Mouse (Mus musculus): ENCODE results near the gene Irf6. TPM values are rescaled to one million over a fixed set of nuclear protein-coding genes. Genes with fewer than 3 reads are reported as not detected.

Irf6 gene
- polyA plus RNA-seq, 1 experiment = 30.6 TPM

GRCm38 (mm10) chr1:193188257-193188656 is 35.3 kb downstream of the Irf6 start:
- Histone ChIP-seq H3K4me1 (ENCODE audit: control insufficient read depth, insufficient read depth, low read length) (no peaks in the 10 kb centered on the region), H3K27ac (ENCODE audit: insufficient read depth, low read depth, low read length) (no peak overlapping the region), H3K36me3 (ENCODE audit: control insufficient read depth, insufficient read depth, low read length) (no peaks in the 10 kb centered on the region), H3K27me3 (replicated peaks; ENCODE audit: control insufficient read depth, insufficient read depth, low read length) (no peaks in the 10 kb centered on the region), H3K4me3 (ENCODE audit: insufficient read depth, low read depth, low read length) (no peak overlapping the region)
- TF ChIP-seq POLR2A (IDR thresholded peaks at IDR 0.05; ENCODE audit: low read depth, low read length) = no peak
- no peak for TF ChIP-seq CTCF (conservative IDR thresholded peaks at IDR 0.05; ENCODE audit: insufficient read depth, insufficient read length, low read depth, low read length)
- 89% methylated on average over 6 of the region's 6 CpGs for WGBS
- no peak for DNase-seq

- no peaks in the 10 kb centered on the region for H3K36me3 ChIP-seq (ENCODE audit: control insufficient read depth, insufficient read depth, low read length)
- 45% methylated on average over 9 of the region's 9 CpGs for WGBS
- TF ChIP-seq POLR2A (IDR thresholded peaks at IDR 0.05; ENCODE audit: low read depth, low read length) = no peak
- TF ChIP-seq CTCF (conservative IDR thresholded peaks at IDR 0.05; ENCODE audit: insufficient read depth, insufficient read length, low read depth, low read length) = no peak
Measured at GRCm38 (mm10) chr1:193189151-193189621, 36.3 kb downstream of the Irf6 start.

GRCm38 (mm10) chr1:193189771-193190170 is 36.9 kb downstream of the Irf6 start:
- WGBS = 60% methylated on average over 3 of the region's 3 CpGs
- no peak for DNase-seq
- H3K27ac ChIP-seq (ENCODE audit: insufficient read depth, low read depth, low read length) = peak overlapping the region; percentile 53; the same call in 1 of the 2 replicates
- H3K36me3 ChIP-seq (ENCODE audit: control insufficient read depth, insufficient read depth, low read length) = no peaks in the 10 kb centered on the region
- no peaks in the 10 kb centered on the region for H3K27me3 ChIP-seq (replicated peaks; ENCODE audit: control insufficient read depth, insufficient read depth, low read length)
- no peaks in the 10 kb centered on the region for H3K4me1 ChIP-seq (ENCODE audit: control insufficient read depth, insufficient read depth, low read length)
- TF ChIP-seq CTCF (conservative IDR thresholded peaks at IDR 0.05; ENCODE audit: insufficient read depth, insufficient read length, low read depth, low read length) (no peak), POLR2A (IDR thresholded peaks at IDR 0.05; ENCODE audit: low read depth, low read length) (no peak)
- H3K4me3 ChIP-seq (ENCODE audit: insufficient read depth, low read depth, low read length) = no peak overlapping the region

More at GRCm38 (mm10) chr1:193189151-193189621, 36.3 kb downstream of the Irf6 start:
- peak; percentile 54 for DNase-seq
- no peaks in the 10 kb centered on the region for H3K27me3 ChIP-seq (replicated peaks; ENCODE audit: control insufficient read depth, insufficient read depth, low read length)
- no peak overlapping the region for H3K4me3 ChIP-seq (ENCODE audit: insufficient read depth, low read depth, low read length)
- no peaks in the 10 kb centered on the region for H3K4me1 ChIP-seq (ENCODE audit: control insufficient read depth, insufficient read depth, low read length)
- H3K27ac ChIP-seq (ENCODE audit: insufficient read depth, low read depth, low read length) = peak overlapping the region; percentile 53; the same call in 1 of the 2 replicates

GRCm38 (mm10) chr1:193191675-193192283 is 38.9 kb downstream of the Irf6 start:
- WGBS = 85% methylated on average over 7 of the region's 7 CpGs
- no peaks in the 10 kb centered on the region for H3K4me1 ChIP-seq (ENCODE audit: control insufficient read depth, insufficient read depth, low read length)
- no peak for DNase-seq
- H3K36me3 ChIP-seq (ENCODE audit: control insufficient read depth, insufficient read depth, low read length) = no peaks in the 10 kb centered on the region
- no peak overlapping the region for H3K4me3 ChIP-seq (ENCODE audit: insufficient read depth, low read depth, low read length)
- H3K27me3 ChIP-seq (replicated peaks; ENCODE audit: control insufficient read depth, insufficient read depth, low read length) = no peaks in the 10 kb centered on the region
- no peak overlapping the region for H3K27ac ChIP-seq (ENCODE audit: insufficient read depth, low read depth, low read length)
- TF ChIP-seq CTCF (conservative IDR thresholded peaks at IDR 0.05; ENCODE audit: insufficient read depth, insufficient read length, low read depth, low read length) (no peak), POLR2A (IDR thresholded peaks at IDR 0.05; ENCODE audit: low read depth, low read length) (no peak)

GRCm38 (mm10) chr1:193194416-193195140 is 41.7 kb downstream of the Irf6 start:
- no peaks in the 10 kb centered on the region for H3K36me3 ChIP-seq (ENCODE audit: control insufficient read depth, insufficient read depth, low read length)

GRCm38 (mm10) chr1:193195169-193195810 is 42.4 kb downstream of the Irf6 start:
- Histone ChIP-seq H3K4me3 (ENCODE audit: insufficient read depth, low read depth, low read length) (no peak overlapping the region), H3K27me3 (replicated peaks; ENCODE audit: control insufficient read depth, insufficient read depth, low read length) (no peaks in the 10 kb centered on the region), H3K27ac (ENCODE audit: insufficient read depth, low read depth, low read length) (no peak overlapping the region), H3K4me1 (ENCODE audit: control insufficient read depth, insufficient read depth, low read length) (no peaks in the 10 kb centered on the region), H3K36me3 (ENCODE audit: control insufficient read depth, insufficient read depth, low read length) (no peaks in the 10 kb centered on the region)
- TF ChIP-seq CTCF (conservative IDR thresholded peaks at IDR 0.05; ENCODE audit: insufficient read depth, insufficient read length, low read depth, low read length) = no peak
- no peak for DNase-seq
- WGBS = 69% methylated on average over 3 of the region's 3 CpGs

More at GRCm38 (mm10) chr1:193194416-193195140, 41.7 kb downstream of the Irf6 start:
- 86% methylated on average over 3 of the region's 3 CpGs for WGBS
- Histone ChIP-seq H3K4me1 (ENCODE audit: control insufficient read depth, insufficient read depth, low read length) (no peaks in the 10 kb centered on the region), H3K4me3 (ENCODE audit: insufficient read depth, low read depth, low read length) (no peak overlapping the region), H3K27me3 (replicated peaks; ENCODE audit: control insufficient read depth, insufficient read depth, low read length) (no peaks in the 10 kb centered on the region), H3K27ac (ENCODE audit: insufficient read depth, low read depth, low read length) (no peak overlapping the region)
- TF ChIP-seq POLR2A (IDR thresholded peaks at IDR 0.05; ENCODE audit: low read depth, low read length) = no peak
- no peak for TF ChIP-seq CTCF (conservative IDR thresholded peaks at IDR 0.05; ENCODE audit: insufficient read depth, insufficient read length, low read depth, low read length)
- DNase-seq = no peak

Data from kidney, adult 2 months (tissue).